Mouse (Mus musculus) olfactory bulb, adult 2 months (tissue): ENCODE measurements around the gene Ldlr. TPM values are rescaled to one million over a fixed set of nuclear protein-coding genes. Genes with fewer than 3 reads are reported as not detected.

Experiments used
- H3K27ac ChIP-seq: fragments of 200-500 bp; 2 replicates; pipeline ENCODE4 v1.5.1; 2012; ENCODE audit warnings: low read depth, low read length; ENCODE audit not compliant: insufficient read depth
- H3K4me1 ChIP-seq: fragments of 200-500 bp; 2 replicates; pipeline ENCODE4 v1.6.1; 2012; ENCODE audit warnings: low read length; ENCODE audit not compliant: control insufficient read depth, insufficient read depth
- H3K4me3 ChIP-seq: fragments of 200-500 bp; 2 replicates; pipeline ENCODE4 v1.5.1; 2012; ENCODE audit warnings: mild to moderate bottlenecking, low read depth, low read length, moderate library complexity; ENCODE audit not compliant: insufficient read depth
- CTCF ChIP-seq: fragments of 200-500 bp; IDR thresholded peaks from 2 replicates; pipeline ENCODE4 v1.5.1; 2012; ENCODE audit warnings: low read depth, mild to moderate bottlenecking, low read length, moderate library complexity; ENCODE audit not compliant: insufficient read depth
- POLR2A ChIP-seq: fragments of 200-500 bp; IDR thresholded peaks from 2 replicates; pipeline ENCODE4 v1.6.1; 2012; ENCODE audit warnings: mild to moderate bottlenecking, low read depth, low read length, moderate library complexity; ENCODE audit not compliant: insufficient read depth
- WGBS: fragments of 180-500 bp; shearing (Covaris S2); methylation state at CpG from one replicate; pipeline ENCODE4 v1.1.7; 2018; 5-methylcytosine and 5-hydroxymethylcytosine counted together
- polyA plus RNA-seq: library from polyadenylated mRNA; stranded (reverse); fragments of >200 nt; gene quantifications from 2 replicates; pipeline ENCODE4 v1.2.4, GENCODE M21; 2012; ENCODE audit warnings: low replicate concordance; ENCODE audit not compliant: missing spikeins, insufficient read depth, insufficient read length

Ldlr gene
- polyA plus RNA-seq, 1 experiment = not detected

- TF ChIP-seq CTCF = no peak
- TF ChIP-seq POLR2A = no peak
- Histone ChIP-seq H3K4me1 (peaks cover 5% of the 10 kb centered on the region), H3K27ac (no peak overlapping the region), H3K4me3 (no peak overlapping the region)
- WGBS = 92% methylated on average over 2 of the region's 2 CpGs
Observed at GRCm38 (mm10) chr9:21717015-21717414, 6.3 kb upstream of the Ldlr start.

DNA sequence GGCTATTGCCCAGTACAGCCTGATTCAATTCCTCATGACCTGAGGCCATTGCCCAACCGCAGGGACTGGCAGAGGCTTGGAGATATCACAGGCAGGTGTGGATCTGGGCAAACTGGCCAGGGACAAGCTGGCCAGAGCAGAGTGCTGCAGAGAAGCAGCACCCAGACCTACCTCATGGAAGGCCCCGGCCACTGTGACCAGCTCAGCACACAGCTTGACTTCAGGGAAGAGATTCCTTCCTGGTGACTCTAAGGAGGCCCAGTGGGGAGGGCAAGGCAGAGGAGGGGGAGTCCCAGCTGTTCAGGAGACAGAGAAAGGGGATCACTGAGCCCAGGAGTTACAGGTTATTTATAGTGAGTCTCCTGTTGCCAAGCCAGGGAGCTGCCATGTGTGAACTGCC, 2.2 kb upstream of the Ldlr start:
- Histone ChIP-seq H3K27ac (no peak overlapping the region), H3K4me1 (peaks cover 8% of the 10 kb centered on the region), H3K4me3 (no peak overlapping the region)
- 88% methylated on average over 2 of the region's 2 CpGs for WGBS
- TF ChIP-seq CTCF (no peak), POLR2A (no peak)

DNA sequence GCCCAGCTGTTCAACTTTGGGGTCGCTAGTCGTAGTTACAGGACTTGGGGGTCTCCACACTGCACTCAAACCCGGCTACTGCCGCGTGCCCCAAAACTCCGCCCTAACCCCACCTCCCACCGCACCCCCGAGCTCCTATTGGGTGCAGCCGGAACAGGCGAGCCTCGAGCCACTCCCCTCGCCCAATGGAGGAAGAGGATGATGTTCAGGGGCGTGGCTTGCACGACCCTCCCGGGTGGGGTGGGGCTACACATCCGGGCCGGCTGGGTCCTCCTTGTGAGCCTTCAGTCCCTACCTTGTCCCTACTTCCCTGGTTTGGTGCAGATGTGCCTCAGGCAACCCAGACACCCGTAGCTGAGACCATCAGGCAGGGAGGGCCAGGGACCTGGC, 859 bp downstream of the Ldlr start:
- 1% methylated on average over 18 of the region's 18 CpGs for WGBS
- peaks cover 16% of the 10 kb centered on the region for H3K4me1 ChIP-seq
- H3K27ac ChIP-seq = peak overlapping the region; percentile 76
- TF ChIP-seq POLR2A (no peak), CTCF (no peak)
- peak overlapping the region; percentile 85 for H3K4me3 ChIP-seq

GRCm38 (mm10) chr9:21725224-21726121, 2.2 kb downstream of the Ldlr start:
- no peak for TF ChIP-seq POLR2A
- no peak for TF ChIP-seq CTCF
- peaks cover 22% of the 10 kb centered on the region for H3K4me1 ChIP-seq
- 75% methylated on average over 23 of the region's 23 CpGs for WGBS
- H3K4me3 ChIP-seq = no peak overlapping the region
- no peak overlapping the region for H3K27ac ChIP-seq

DNA sequence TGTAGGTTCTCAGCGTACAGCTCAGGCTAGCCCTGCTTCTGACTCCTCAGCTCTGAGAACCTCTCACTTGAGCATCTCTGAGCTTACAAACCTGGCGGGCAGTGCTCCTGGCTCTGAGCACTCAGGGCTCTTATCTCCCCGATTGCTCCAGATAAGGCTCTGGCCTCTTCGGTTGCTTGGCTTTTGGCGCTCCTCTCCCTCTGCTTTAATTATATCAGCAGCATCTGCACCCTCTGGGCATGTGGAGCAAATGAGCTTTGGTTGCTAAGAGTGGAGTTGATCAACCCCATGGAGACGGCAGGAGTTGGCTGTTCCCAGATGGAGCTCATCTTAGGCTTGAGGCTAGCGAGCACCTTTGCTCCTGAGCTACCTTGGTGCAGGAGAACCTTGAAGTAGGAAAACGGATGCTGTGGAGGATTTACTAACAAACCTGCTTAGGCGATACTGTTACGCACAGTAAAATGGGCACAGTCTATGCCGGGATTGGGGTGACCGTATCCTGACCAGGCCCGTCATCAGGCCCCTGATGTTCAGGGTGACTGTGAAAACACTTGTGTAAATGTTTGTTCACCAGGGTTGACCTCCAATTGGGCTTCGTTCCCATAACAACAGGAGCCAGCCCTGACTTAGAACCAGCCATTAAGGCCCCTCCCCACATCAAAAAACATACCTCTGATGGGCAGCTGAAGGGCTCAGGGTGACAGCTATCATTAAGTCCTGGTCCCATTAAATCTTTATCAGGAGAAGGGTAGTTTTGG, 3.1 kb downstream of the Ldlr start:
- peaks cover 22% of the 10 kb centered on the region for H3K4me1 ChIP-seq
- TF ChIP-seq CTCF (no peak), POLR2A (no peak)
- no peak overlapping the region for H3K4me3 ChIP-seq
- 70% methylated on average over 14 of the region's 14 CpGs for WGBS
- H3K27ac ChIP-seq = no peak overlapping the region

- Histone ChIP-seq H3K4me3 (no peak overlapping the region), H3K4me1 (peaks cover 20% of the 10 kb centered on the region), H3K27ac (no peak overlapping the region)
- WGBS = 89% methylated on average over 10 of the region's 10 CpGs
- TF ChIP-seq CTCF (no peak), POLR2A (no peak)
Observed at GRCm38 (mm10) chr9:21728261-21728832, 5.1 kb downstream of the Ldlr start.

- TF ChIP-seq CTCF = no peak
- no peak for TF ChIP-seq POLR2A
- 72% methylated on average over 7 of the region's 7 CpGs for WGBS
- H3K4me3 ChIP-seq = no peak overlapping the region
- no peak overlapping the region for H3K27ac ChIP-seq
- H3K4me1 ChIP-seq = peaks cover 20% of the 10 kb centered on the region
Observed at GRCm38 (mm10) chr9:21729264-21729663, 6.0 kb downstream of the Ldlr start.

GRCm38 (mm10) chr9:21732288-21732687, 9.0 kb downstream of the Ldlr start:
- 95% methylated on average over 9 of the region's 9 CpGs for WGBS
- Histone ChIP-seq H3K4me1 (peaks cover 9% of the 10 kb centered on the region), H3K27ac (no peak overlapping the region), H3K4me3 (no peak overlapping the region)
- TF ChIP-seq POLR2A (no peak), CTCF (no peak)

DNA sequence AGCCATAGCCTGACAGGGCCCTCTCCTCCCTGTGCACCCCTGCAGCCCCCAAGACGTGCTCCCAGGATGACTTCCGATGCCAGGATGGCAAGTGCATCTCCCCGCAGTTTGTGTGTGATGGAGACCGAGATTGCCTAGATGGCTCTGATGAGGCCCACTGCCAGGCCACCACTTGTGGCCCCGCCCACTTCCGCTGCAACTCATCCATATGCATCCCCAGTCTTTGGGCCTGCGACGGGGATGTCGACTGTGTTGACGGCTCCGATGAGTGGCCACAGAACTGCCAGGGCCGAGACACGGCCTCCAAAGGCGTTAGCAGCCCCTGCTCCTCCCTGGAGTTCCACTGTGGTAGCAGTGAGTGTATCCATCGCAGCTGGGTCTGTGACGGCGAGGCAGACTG, 10.2 kb downstream of the Ldlr start:
- Histone ChIP-seq H3K4me3 (no peak overlapping the region), H3K4me1 (peaks cover 9% of the 10 kb centered on the region), H3K27ac (no peak overlapping the region)
- TF ChIP-seq CTCF (no peak), POLR2A (no peak)
- WGBS = 74% methylated on average over 17 of the region's 17 CpGs
